Mouse (Mus musculus): Measurements from ENCODE around the gene Nmral1.

GRCm38 (mm10) chr16:4727963-4728362 is 8.8 kb upstream of the Nmral1 start:
- TF ChIP-seq CTCF (IDR thresholded peaks at IDR 0.05; ENCODE audit: low read depth) (no peak), EP300 (IDR thresholded peaks at IDR 0.05; ENCODE audit: low read depth) (no peak)
